Mouse (Mus musculus): ENCODE measurements at regions not wholly inside any gene's neighbourhood (a gene's known extent, or its start where the extent isn't known, plus 50 kb on each side); places are given as distances from the start of the nearest gene placed in this dataset.

DNA sequence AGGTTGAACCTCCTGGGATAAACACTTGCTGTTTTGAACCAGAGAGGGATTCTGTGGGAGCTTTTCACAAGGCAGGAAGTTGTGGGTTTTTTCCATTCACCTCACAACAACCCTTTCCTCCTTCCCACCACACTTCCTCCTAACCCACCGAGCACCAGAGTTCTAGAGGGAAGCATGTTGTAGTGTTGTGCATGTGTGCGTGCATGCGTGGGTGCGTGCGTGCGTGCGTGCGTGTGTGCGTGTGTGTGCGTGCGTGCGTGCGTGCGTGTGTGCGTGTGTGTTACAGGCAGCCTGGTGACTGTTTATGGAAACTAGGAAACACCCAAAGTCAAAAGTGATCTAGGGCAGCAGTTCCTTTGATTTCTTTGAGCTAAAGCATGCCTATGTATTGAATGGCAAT, 186.5 kb upstream of the Klf7 start:
- no peak for ATAC-seq (ENCODE audit: insufficient number of reproducible peaks, low FRiP score, low TSS enrichment, low read depth)
- H3K27ac ChIP-seq (replicated peaks), result no peak overlapping the region; the same call in 1 of the 2 replicates
- H3K9me3 ChIP-seq (replicated peaks), result no peaks in the 10 kb centered on the region
- 87% methylated on average over 15 of the region's 15 CpGs for WGBS
- no peak overlapping the region for H3K4me2 ChIP-seq (replicated peaks)
- no peaks in the 10 kb centered on the region for H3K36me3 ChIP-seq
- no peaks in the 10 kb centered on the region for H3K27me3 ChIP-seq
- no peak overlapping the region for H3K9ac ChIP-seq
- no peak overlapping the region for H3K4me3 ChIP-seq (replicated peaks)
- H3K4me1 ChIP-seq, result peaks cover 8% of the 10 kb centered on the region; the same call in 1 of the 2 replicates

DNA sequence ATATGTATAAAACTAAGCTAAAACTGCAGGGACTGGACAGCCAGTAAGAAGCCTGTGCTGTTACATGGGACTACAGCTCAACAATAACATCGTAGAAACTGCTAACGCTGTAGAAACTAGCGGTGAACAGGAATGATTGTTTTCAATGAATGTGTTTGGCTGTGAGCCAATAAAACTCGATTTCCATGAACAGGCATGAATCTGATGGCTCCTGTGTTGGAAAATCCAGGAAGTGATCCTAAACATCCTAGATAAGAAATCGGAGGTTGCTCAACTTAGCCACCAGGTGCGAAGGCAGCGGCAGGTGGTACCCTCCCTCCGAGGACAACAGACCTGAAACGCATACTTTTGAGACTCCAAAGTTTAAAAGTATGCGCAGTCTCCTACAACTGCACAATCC, 186.0 kb upstream of the Klf7 start:
- no peak overlapping the region for H3K4me2 ChIP-seq (replicated peaks)
- no peak for ATAC-seq (ENCODE audit: insufficient number of reproducible peaks, low FRiP score, low TSS enrichment, low read depth)
- H3K4me1 ChIP-seq, result peaks cover 8% of the 10 kb centered on the region; the same call in 1 of the 2 replicates
- no peak overlapping the region for H3K9ac ChIP-seq
- H3K27me3 ChIP-seq, result no peaks in the 10 kb centered on the region
- no peaks in the 10 kb centered on the region for H3K36me3 ChIP-seq
- H3K9me3 ChIP-seq (replicated peaks), result no peaks in the 10 kb centered on the region
- no peak overlapping the region for H3K4me3 ChIP-seq (replicated peaks)
- 52% methylated on average over 10 of the region's 10 CpGs for WGBS
- H3K27ac ChIP-seq (replicated peaks), result no peak overlapping the region; the same call in 1 of the 2 replicates

DNA sequence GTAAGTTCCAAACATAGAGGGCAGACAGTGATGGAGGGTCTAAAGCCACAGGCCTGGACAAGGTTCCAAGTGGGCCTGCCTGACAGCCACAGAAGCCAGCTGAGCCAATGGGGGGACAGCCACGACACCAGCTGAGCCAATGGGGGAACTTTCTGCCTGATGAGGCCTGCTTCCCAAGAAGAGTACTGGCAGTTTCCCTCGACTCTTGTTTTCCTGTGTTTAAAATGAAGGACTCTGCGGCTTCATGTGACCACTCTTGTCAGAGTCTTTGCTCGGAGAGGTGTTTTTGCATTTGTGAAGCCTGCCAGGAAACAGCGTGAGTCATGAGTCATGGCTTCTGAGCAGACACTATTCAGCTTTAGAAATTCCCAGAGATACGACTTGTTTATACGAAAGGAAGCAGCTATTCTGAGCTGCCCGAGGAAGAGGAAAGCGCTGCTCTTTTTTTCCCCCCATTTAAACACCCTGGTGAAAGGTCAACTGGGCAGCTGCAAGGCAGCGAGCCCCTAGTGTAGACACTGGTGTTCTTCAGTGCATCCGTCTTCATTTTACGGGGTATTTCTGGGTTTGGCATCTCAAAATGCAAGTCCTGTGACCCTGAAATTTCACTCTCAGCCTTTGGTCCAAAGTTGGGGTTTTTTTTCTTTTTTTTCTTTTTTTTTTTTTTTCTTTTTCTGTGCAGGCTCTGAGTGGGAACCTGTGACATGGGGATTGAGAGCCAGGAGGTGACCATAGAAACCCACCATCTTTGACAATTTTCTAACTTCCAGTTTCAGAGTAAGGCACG, 183.5 kb upstream of the Klf7 start:
- no peaks in the 10 kb centered on the region for H3K36me3 ChIP-seq
- H3K27me3 ChIP-seq, result no peaks in the 10 kb centered on the region
- 61% methylated on average over 13 of the region's 13 CpGs for WGBS
- H3K27ac ChIP-seq (replicated peaks), result peak overlapping the region; percentile 74
- H3K4me3 ChIP-seq (replicated peaks), result no peak overlapping the region
- peaks cover 11% of the 10 kb centered on the region; the same call in 1 of the 2 replicates for H3K4me1 ChIP-seq
- H3K4me2 ChIP-seq (replicated peaks), result no peak overlapping the region
- peak; percentile 83 for ATAC-seq (ENCODE audit: insufficient number of reproducible peaks, low FRiP score, low TSS enrichment, low read depth)
- no peak overlapping the region for H3K9ac ChIP-seq
- no peaks in the 10 kb centered on the region for H3K9me3 ChIP-seq (replicated peaks)

DNA sequence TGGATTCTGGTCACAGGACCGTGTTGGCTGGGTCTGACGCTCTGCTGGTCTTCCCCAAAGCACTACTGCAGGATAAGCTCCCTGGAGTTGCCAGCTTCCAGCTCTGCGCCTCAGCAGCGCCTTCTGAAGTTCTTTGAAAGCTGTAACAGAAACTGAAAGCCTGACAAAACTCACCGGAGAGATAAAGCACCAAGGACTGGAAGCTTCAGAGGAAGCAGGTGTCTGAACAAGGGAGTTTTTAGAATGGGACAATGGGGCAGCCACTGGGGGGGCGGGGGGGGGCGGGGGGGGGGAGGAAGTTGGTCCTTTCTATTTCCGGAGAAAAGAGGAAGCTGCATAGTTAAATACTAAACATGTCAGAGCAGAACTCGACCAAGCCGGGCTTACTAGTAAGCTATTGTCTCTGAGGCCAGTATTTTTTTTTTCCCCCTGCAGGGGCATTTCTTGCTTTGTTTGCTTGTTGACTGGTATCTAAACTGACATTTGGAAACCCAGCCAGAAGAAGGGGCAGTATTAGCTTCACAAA, 180.8 kb upstream of the Klf7 start:
- H3K9ac ChIP-seq, result no peak overlapping the region
- H3K36me3 ChIP-seq, result no peaks in the 10 kb centered on the region
- no peaks in the 10 kb centered on the region for H3K9me3 ChIP-seq (replicated peaks)
- H3K4me3 ChIP-seq (replicated peaks), result 0 out of 2 replicates have a peak overlapping the region, but pooled peaks have one; percentile 7
- no peak overlapping the region for H3K4me2 ChIP-seq (replicated peaks)
- WGBS, result 18% methylated on average over 9 of the region's 10 CpGs
- no peak for ATAC-seq (ENCODE audit: insufficient number of reproducible peaks, low FRiP score, low TSS enrichment, low read depth)
- H3K27ac ChIP-seq (replicated peaks), result no peak overlapping the region; the same call in 1 of the 2 replicates
- H3K27me3 ChIP-seq, result no peaks in the 10 kb centered on the region
- H3K4me1 ChIP-seq, result peaks cover 6% of the 10 kb centered on the region; the same call in 1 of the 2 replicates

DNA sequence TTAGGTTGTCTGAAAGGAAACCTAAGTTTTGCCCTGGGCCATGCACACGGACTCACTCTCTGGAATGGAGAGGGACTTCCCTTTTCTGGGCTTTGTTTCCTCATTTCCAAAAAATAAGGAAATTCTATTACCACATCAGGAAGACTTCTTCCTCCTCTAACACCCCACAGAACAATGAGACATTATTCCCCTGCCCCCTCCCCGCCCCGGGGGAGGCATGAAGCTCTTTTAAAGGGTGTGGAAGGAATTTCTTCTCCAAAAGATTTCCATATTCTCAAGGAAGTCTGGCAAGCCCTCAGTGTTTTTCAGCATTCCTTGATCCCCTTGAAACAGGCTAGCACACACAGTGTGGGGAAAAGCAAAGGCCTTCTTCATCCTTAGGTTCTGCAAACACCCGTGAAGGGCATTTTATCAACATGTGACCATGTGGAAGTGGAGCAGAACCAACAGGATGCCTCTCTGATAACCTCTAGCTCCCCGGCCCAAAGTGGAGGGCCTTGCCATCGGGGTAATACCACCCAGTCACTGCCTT, 179.5 kb upstream of the Klf7 start:
- Histone ChIP-seq H3K4me1 (0 out of 2 replicates have a peak, but pooled peaks cover 5% of the 10 kb centered on the region), H3K9me3 (replicated peaks) (no peaks in the 10 kb centered on the region), H3K36me3 (no peaks in the 10 kb centered on the region), H3K9ac (no peak overlapping the region), H3K27ac (replicated peaks) (no peak overlapping the region), H3K4me2 (replicated peaks) (no peak overlapping the region), H3K27me3 (no peaks in the 10 kb centered on the region), H3K4me3 (replicated peaks) (no peak overlapping the region)
- 34% methylated on average over 6 of the region's 6 CpGs for WGBS
- ATAC-seq (ENCODE audit: insufficient number of reproducible peaks, low FRiP score, low TSS enrichment, low read depth), result no peak

DNA sequence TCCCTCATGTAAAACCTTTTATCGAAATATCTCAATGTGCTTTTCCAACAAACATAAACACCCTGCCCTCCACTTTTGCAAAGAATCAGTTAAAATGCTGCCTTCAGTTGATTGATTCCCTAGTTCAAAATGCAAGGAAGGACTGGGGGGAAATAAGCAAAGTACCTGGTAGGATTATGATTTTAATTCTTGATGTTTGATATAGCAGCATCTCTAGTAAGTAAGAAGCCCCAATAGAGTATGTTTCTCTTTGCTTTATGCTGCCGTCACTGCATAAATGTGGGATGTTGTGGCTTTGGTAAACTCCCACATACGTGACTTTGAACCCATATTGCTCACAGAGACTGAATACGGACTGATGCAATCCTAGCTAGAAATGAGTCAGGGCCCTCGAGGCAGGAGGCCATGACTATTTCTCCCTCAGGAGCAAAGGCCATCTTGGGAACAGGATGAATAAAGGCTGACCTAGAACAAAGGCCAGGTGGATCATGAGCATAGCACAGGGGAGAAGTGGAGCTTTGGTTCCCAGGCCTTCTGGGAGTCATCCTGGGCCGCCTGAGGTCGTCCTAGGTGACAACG, 179.0 kb upstream of the Klf7 start:
- no peak for ATAC-seq (ENCODE audit: insufficient number of reproducible peaks, low FRiP score, low TSS enrichment, low read depth)
- H3K36me3 ChIP-seq, result no peaks in the 10 kb centered on the region
- WGBS, result 70% methylated on average over 8 of the region's 8 CpGs
- no peaks in the 10 kb centered on the region for H3K9me3 ChIP-seq (replicated peaks)
- 0 out of 2 replicates have a peak, but pooled peaks cover 5% of the 10 kb centered on the region for H3K4me1 ChIP-seq
- H3K9ac ChIP-seq, result no peak overlapping the region
- H3K4me2 ChIP-seq (replicated peaks), result no peak overlapping the region
- H3K4me3 ChIP-seq (replicated peaks), result no peak overlapping the region
- no peaks in the 10 kb centered on the region for H3K27me3 ChIP-seq
- no peak overlapping the region for H3K27ac ChIP-seq (replicated peaks)

DNA sequence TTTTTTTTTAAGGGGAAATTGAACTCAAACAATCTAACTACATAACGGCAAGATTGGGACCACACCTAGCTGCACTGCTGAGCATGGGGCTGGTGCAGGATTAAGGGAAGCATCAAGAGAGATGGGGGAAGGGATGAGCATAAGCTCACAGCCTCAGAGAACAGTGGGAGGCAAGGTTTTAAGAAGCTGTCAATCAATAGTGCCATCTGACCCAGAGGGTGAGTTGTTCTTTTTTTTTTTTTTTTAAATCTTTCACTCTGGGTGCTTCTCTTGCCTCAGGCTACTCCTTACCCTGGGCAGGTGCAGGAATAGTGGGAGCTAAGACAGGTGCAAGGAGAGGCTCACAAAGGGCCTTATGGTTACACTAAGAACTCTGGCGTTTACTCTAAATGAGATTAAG, 176.9 kb upstream of the Klf7 start:
- H3K9ac ChIP-seq, result no peak overlapping the region
- H3K4me1 ChIP-seq, result 0 out of 2 replicates have a peak, but pooled peaks cover 3% of the 10 kb centered on the region
- 30% methylated on average over 2 of the region's 2 CpGs for WGBS
- no peak overlapping the region for H3K4me2 ChIP-seq (replicated peaks)
- no peaks in the 10 kb centered on the region for H3K27me3 ChIP-seq
- no peaks in the 10 kb centered on the region for H3K9me3 ChIP-seq (replicated peaks)
- no peak overlapping the region for H3K4me3 ChIP-seq (replicated peaks)
- ATAC-seq (ENCODE audit: insufficient number of reproducible peaks, low FRiP score, low TSS enrichment, low read depth), result no peak
- H3K36me3 ChIP-seq, result no peaks in the 10 kb centered on the region
- H3K27ac ChIP-seq (replicated peaks), result no peak overlapping the region

DNA sequence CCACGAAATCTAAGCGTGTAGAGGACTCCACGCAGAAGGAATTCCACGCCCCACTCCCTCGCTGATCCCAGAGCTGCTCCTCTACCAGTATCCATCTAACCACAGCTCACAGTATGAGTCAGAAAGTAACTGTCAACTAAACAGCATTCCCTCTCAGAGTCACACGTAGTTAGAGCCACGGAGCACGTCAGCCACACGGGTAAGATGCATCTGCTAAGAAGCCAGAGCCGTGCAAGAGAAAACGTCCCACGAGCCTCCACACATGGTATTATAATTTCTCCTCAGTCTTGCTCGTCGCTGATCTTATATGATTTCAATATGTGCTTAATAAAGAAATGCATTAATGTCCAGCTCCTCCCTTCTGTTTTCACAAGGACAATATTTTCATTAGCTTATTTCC, 176.1 kb upstream of the Klf7 start:
- H3K27ac ChIP-seq (replicated peaks), result no peak overlapping the region
- WGBS, result 58% methylated on average over 14 of the region's 14 CpGs
- H3K27me3 ChIP-seq, result no peaks in the 10 kb centered on the region
- no peaks in the 10 kb centered on the region for H3K9me3 ChIP-seq (replicated peaks)
- no peak overlapping the region for H3K4me3 ChIP-seq (replicated peaks)
- H3K4me2 ChIP-seq (replicated peaks), result no peak overlapping the region
- H3K4me1 ChIP-seq, result 0 out of 2 replicates have a peak, but pooled peaks cover 3% of the 10 kb centered on the region
- H3K36me3 ChIP-seq, result no peaks in the 10 kb centered on the region
- ATAC-seq (ENCODE audit: insufficient number of reproducible peaks, low FRiP score, low TSS enrichment, low read depth), result no peak
- H3K9ac ChIP-seq, result no peak overlapping the region

DNA sequence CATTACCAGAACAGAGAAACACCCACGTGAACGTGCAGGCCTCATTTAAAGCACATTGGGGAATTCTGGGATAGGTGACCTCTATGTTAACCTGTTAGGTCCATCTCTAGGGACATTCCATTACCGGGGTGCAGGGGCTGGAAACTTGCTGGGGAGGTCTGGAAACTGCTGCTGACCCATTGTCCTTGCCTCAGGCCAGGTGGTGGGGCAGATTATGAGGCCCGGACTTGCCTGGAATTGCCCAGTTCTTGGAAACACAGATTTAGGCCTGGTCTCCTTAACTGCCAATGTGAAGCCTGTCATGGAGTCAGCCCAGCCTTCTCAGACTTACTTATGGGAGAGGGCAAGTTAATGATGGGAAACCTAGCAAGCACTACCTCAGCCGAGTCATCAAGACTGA, 175.3 kb upstream of the Klf7 start:
- Histone ChIP-seq H3K27ac (replicated peaks) (no peak overlapping the region), H3K4me3 (replicated peaks) (no peak overlapping the region), H3K4me1 (0 out of 2 replicates have a peak, but pooled peaks cover 3% of the 10 kb centered on the region), H3K36me3 (no peaks in the 10 kb centered on the region), H3K27me3 (no peaks in the 10 kb centered on the region), H3K9ac (no peak overlapping the region), H3K9me3 (replicated peaks) (no peaks in the 10 kb centered on the region), H3K4me2 (replicated peaks) (no peak overlapping the region)
- 58% methylated on average over 5 of the region's 5 CpGs for WGBS
- ATAC-seq (ENCODE audit: insufficient number of reproducible peaks, low FRiP score, low TSS enrichment, low read depth), result no peak

DNA sequence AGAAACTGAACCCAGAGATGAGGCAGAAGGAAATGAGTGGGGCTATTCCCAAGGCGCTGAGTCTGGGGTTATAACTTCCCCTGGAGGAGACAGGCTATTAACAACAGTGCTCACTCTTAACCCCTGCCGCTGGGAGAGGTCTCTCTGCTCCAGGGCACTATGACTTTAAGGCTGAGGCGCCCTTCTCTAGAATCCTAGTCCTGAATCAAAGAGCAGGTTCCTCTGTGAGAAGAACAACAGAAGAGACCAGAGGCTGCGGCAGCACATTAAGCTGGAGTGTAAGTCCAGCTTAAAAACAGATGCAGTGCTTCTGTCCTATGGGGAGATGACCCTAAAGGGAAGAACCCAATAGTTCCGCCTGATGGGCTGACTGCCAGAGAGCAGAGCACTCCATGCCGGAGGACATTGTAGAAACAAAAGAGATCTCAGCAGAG, 173.4 kb upstream of the Klf7 start:
- Histone ChIP-seq H3K4me2 (replicated peaks) (no peak overlapping the region), H3K27me3 (no peaks in the 10 kb centered on the region), H3K9me3 (replicated peaks) (no peaks in the 10 kb centered on the region), H3K4me1 (no peaks in the 10 kb centered on the region), H3K27ac (replicated peaks) (0 out of 2 replicates have a peak overlapping the region, but pooled peaks have one; percentile 4), H3K4me3 (replicated peaks) (no peak overlapping the region), H3K36me3 (no peaks in the 10 kb centered on the region), H3K9ac (no peak overlapping the region)
- 28% methylated on average over 6 of the region's 6 CpGs for WGBS
- no peak for ATAC-seq (ENCODE audit: insufficient number of reproducible peaks, low FRiP score, low TSS enrichment, low read depth)

DNA sequence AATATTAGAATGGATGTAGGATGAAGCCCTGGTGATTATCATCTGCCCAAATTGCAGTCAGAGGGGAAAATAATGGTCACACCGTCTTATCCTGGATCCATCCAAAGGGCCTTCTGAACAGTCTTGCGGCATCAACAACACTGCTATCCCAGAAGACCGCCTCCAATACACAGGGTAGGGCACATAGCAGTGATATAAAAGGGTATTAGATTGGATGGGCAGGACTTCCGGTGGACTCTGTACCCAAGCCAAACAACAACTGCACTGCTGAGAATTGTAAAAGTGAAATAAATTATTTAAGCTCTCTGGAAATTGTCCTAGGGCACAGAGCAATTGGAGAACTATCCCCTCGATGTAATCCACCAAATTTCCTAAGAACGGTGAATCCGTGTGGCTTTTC, 173.0 kb upstream of the Klf7 start:
- Histone ChIP-seq H3K27me3 (no peaks in the 10 kb centered on the region), H3K9ac (no peak overlapping the region), H3K36me3 (no peaks in the 10 kb centered on the region), H3K9me3 (replicated peaks) (no peaks in the 10 kb centered on the region), H3K4me1 (no peaks in the 10 kb centered on the region), H3K27ac (replicated peaks) (no peak overlapping the region), H3K4me2 (replicated peaks) (no peak overlapping the region), H3K4me3 (replicated peaks) (no peak overlapping the region)
- no peak for ATAC-seq (ENCODE audit: insufficient number of reproducible peaks, low FRiP score, low TSS enrichment, low read depth)
- 71% methylated on average over 7 of the region's 7 CpGs for WGBS
